Mouse (Mus musculus) forebrain, embryonic 16.5 days (tissue): ENCODE results near the gene Ebf4. TPM values are rescaled to one million over a fixed set of nuclear protein-coding genes. Genes with fewer than 3 reads are reported as not detected.

Experiments used
- ATAC-seq: fragments of 200-750 bp; cut with Nextera tagmentation; 2 replicates; pipeline ENCODE4 v1.8.0; 2017; ENCODE audit warnings: mild to moderate bottlenecking, moderate library complexity
- H3K27ac ChIP-seq: fragments of 300-500 bp; sonication (generic); 2 replicates; pipeline ENCODE4 v1.5.1; 2014; ENCODE audit warnings: low read length, control low read depth
- H3K27me3 ChIP-seq: fragments of 300-500 bp; sonication (generic); replicated peaks from 2 replicates; pipeline ENCODE4 v1.6.1; 2014; ENCODE audit warnings: low read length; ENCODE audit not compliant: control insufficient read depth, insufficient read depth
- H3K36me3 ChIP-seq: fragments of 300-500 bp; sonication (generic); 2 replicates; pipeline ENCODE4 v1.6.1; 2014; ENCODE audit not compliant: control insufficient read depth, insufficient read depth
- H3K4me1 ChIP-seq: fragments of 300-500 bp; sonication (generic); replicated peaks from 2 replicates; pipeline ENCODE4 v1.6.1; 2014; ENCODE audit warnings: low read length; ENCODE audit not compliant: control insufficient read depth, insufficient read depth
- H3K4me2 ChIP-seq: fragments of 300-500 bp; sonication (generic); 2 replicates; pipeline ENCODE4 v1.6.1; 2014; ENCODE audit warnings: mild to moderate bottlenecking, low read length, control low read depth
- H3K4me3 ChIP-seq: fragments of 300-500 bp; sonication (generic); replicated peaks from 2 replicates; pipeline ENCODE4 v1.5.1; 2014; ENCODE audit warnings: mild to moderate bottlenecking, low read length, control low read depth
- H3K9ac ChIP-seq: fragments of 300-500 bp; sonication (generic); replicated peaks from 2 replicates; pipeline ENCODE4 v1.6.1; 2014; ENCODE audit warnings: low read depth, low read length, control low read depth
- H3K9me3 ChIP-seq: fragments of 300-500 bp; sonication (generic); 2 replicates; pipeline ENCODE4 v1.6.1; 2016; ENCODE audit warnings: low read length; ENCODE audit not compliant: control insufficient read depth
- WGBS: fragments of 180-500 bp; shearing (Covaris S2); extraction: QIAGEN DNeasy Blood & Tissue Kit; methylation state at CpG from one replicate; pipeline ENCODE4 v1.1.7; 2014; 5-methylcytosine and 5-hydroxymethylcytosine counted together
- polyA plus RNA-seq: library from polyadenylated mRNA; unstranded; fragments of >200 nt; fragmentation: Nextera tagmentation; extraction: Ambion mirVana; gene quantifications from 2 replicates; pipeline ENCODE4 v1.2.1, GENCODE M21; 2015

Gene Ebf4
- polyA plus RNA-seq: 2.7 and 3.7 TPM in 2 replicates

GRCm38 (mm10) chr2:130294936-130295277 lies at the start of gene Ebf4:
Gene Ebf4, plus strand, starts transcription at chr2:130295169.
- peak; percentile 70 for ATAC-seq
- Histone ChIP-seq H3K9ac (peak within 1 kb of the TSS; percentile 87), H3K36me3 (no peaks in the 10 kb centered on the region), H3K27ac (peak within 1 kb of the TSS; percentile 65), H3K4me3 (peak within 1 kb of the TSS; percentile 70), H3K4me1 (peaks cover 20% of the 10 kb centered on the region), H3K27me3 (no peaks in the 10 kb centered on the region), H3K4me2 (peak within 1 kb of the TSS; percentile 69), H3K9me3 (no peaks in the 10 kb centered on the region)
- WGBS: 0% methylated on average over 22 of the region's 39 CpGs

GRCm38 (mm10) chr2:130246912-130247311 lies 48.1 kb upstream of the Ebf4 start:
- ATAC-seq: no peak

DNA sequence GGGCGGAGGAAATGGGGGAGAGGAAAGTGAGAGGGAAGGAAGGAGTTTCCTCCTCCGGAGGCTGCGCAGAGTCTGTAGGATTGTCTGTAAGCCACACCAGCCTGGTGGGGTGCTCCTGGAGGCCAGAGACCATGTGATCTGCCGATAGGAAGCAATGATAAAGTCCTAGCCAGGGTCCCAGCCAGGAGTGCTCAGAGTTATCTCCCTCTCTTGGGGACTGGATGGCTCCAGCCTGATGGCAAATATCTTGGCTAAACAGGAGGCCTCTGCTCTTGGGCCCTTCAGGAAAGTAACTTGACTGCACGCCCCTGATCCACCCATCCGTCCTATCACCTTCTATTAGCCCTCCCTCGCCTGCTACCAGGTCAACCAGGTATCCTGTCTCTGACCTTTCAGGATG lies 46.7 kb upstream of the Ebf4 start:
- Histone ChIP-seq H3K4me3 (no peak overlapping the region), H3K36me3 (no peaks in the 10 kb centered on the region), H3K9ac (no peak overlapping the region), H3K27me3 (no peaks in the 10 kb centered on the region), H3K4me2 (no peak overlapping the region), H3K27ac (no peak overlapping the region), H3K9me3 (no peaks in the 10 kb centered on the region), H3K4me1 (no peaks in the 10 kb centered on the region)
- no peak for ATAC-seq
- 70% methylated on average over 7 of the region's 7 CpGs for WGBS

More at GRCm38 (mm10) chr2:130246912-130247311, 48.1 kb upstream of the Ebf4 start:
- no peaks in the 10 kb centered on the region for H3K9me3 ChIP-seq
- no peaks in the 10 kb centered on the region for H3K4me1 ChIP-seq
- 51% methylated on average over 7 of the region's 9 CpGs for WGBS
- no peak overlapping the region for H3K9ac ChIP-seq
- no peaks in the 10 kb centered on the region for H3K36me3 ChIP-seq
- no peak overlapping the region for H3K4me3 ChIP-seq
- H3K4me2 ChIP-seq: no peak overlapping the region
- no peak overlapping the region for H3K27ac ChIP-seq
- no peaks in the 10 kb centered on the region for H3K27me3 ChIP-seq

GRCm38 (mm10) chr2:130256762-130257161 lies 38.2 kb upstream of the Ebf4 start:
- Histone ChIP-seq H3K27me3 (no peaks in the 10 kb centered on the region), H3K9ac (no peak overlapping the region), H3K4me1 (no peaks in the 10 kb centered on the region), H3K4me3 (no peak overlapping the region), H3K9me3 (no peaks in the 10 kb centered on the region), H3K27ac (no peak overlapping the region), H3K36me3 (no peaks in the 10 kb centered on the region), H3K4me2 (no peak overlapping the region)
- 89% methylated on average over 4 of the region's 4 CpGs for WGBS
- ATAC-seq: no peak

- no peaks in the 10 kb centered on the region for H3K36me3 ChIP-seq
- H3K4me3 ChIP-seq: no peak overlapping the region
- WGBS: 93% methylated on average over 4 of the region's 4 CpGs
- no peaks in the 10 kb centered on the region for H3K27me3 ChIP-seq
- H3K27ac ChIP-seq: no peak overlapping the region
- no peak for ATAC-seq
- H3K9ac ChIP-seq: no peak overlapping the region
- no peaks in the 10 kb centered on the region for H3K9me3 ChIP-seq
- no peaks in the 10 kb centered on the region for H3K4me1 ChIP-seq
- H3K4me2 ChIP-seq: no peak overlapping the region
These were observed 34.1 kb upstream of the Ebf4 start for GRCm38 (mm10) chr2:130260822-130261221.

DNA sequence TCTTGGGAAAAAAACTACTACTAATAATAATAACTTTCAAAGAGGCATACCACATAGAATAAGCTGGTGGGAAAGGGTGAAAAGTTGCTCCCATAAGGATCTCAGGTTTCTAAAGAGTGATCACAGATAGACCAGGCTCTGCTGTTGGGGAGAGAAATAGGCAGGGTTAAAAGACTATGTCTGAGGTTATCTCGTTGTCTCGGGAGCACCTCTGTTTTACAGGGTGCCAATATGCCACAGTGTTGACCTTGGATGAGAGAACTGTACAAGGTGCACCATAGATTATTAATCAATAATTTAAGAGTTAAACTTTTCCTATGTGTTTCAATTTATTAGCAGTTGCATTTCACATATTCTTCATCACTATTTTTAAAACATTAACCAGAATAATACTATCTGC lies 33.1 kb upstream of the Ebf4 start:
- H3K4me3 ChIP-seq: no peak overlapping the region
- H3K36me3 ChIP-seq: no peaks in the 10 kb centered on the region
- H3K27ac ChIP-seq: no peak overlapping the region
- H3K4me2 ChIP-seq: no peak overlapping the region
- no peaks in the 10 kb centered on the region for H3K4me1 ChIP-seq
- no peak overlapping the region for H3K9ac ChIP-seq
- no peaks in the 10 kb centered on the region for H3K9me3 ChIP-seq
- H3K27me3 ChIP-seq: no peaks in the 10 kb centered on the region
- ATAC-seq: no peak
- 84% methylated on average over 2 of the region's 2 CpGs for WGBS

DNA sequence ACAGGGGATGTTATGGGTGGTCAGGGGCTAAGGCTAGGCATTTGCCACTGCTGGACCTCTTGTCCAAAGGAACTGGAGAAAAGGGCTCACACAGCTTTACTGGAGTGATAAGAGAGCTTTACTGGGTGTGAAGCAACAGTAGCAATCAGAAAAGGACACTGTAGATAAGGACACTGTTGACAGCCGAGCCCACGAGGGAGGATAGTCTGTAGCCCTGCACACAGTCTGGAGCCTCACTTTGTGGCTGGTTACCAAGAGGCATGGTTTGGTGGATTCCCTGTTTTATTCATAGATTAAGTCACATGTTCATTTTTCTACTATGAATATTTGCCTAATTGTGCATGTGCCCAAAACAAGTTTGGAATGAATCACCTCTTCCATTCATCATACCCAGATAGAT lies 32.6 kb upstream of the Ebf4 start:
- H3K9me3 ChIP-seq: no peaks in the 10 kb centered on the region
- no peak overlapping the region for H3K9ac ChIP-seq
- no peaks in the 10 kb centered on the region for H3K27me3 ChIP-seq
- H3K4me3 ChIP-seq: no peak overlapping the region
- no peak overlapping the region for H3K4me2 ChIP-seq
- 86% methylated on average over 2 of the region's 2 CpGs for WGBS
- H3K36me3 ChIP-seq: no peaks in the 10 kb centered on the region
- H3K4me1 ChIP-seq: no peaks in the 10 kb centered on the region
- H3K27ac ChIP-seq: no peak overlapping the region
- ATAC-seq: no peak

- Histone ChIP-seq H3K27ac (no peak overlapping the region), H3K4me2 (no peak overlapping the region), H3K9me3 (no peaks in the 10 kb centered on the region), H3K4me1 (no peaks in the 10 kb centered on the region), H3K27me3 (no peaks in the 10 kb centered on the region), H3K36me3 (no peaks in the 10 kb centered on the region), H3K9ac (no peak overlapping the region), H3K4me3 (no peak overlapping the region)
- no peak for ATAC-seq
- WGBS: 95% methylated on average over 1 of the region's 1 CpGs
These were observed 29.4 kb upstream of the Ebf4 start for GRCm38 (mm10) chr2:130265520-130265919.

GRCm38 (mm10) chr2:130268074-130268473 lies 26.9 kb upstream of the Ebf4 start:
- 69% methylated on average over 7 of the region's 7 CpGs for WGBS
- no peak for ATAC-seq
- H3K4me3 ChIP-seq: no peak overlapping the region

DNA sequence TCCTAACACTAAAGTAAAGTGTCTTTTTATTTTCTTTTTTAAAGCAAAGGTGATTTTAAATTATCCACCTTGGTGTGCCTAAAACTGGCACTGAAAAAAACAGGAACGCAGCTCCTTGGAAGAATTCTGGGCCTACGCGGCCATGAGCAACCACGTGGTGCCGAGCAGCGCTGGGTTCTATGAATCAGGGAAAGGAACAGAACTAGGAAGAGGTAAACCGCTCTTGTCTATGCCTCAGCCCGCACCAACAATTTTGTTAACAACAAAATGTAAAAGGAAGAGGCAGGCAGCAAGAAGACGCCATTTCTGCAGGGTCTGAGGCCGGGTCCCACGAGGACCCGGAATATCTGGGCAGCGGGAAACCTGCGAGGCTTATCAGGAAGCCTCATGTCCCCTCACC lies 21.2 kb upstream of the Ebf4 start:
- Histone ChIP-seq H3K9ac (peak overlapping the region; percentile 90), H3K9me3 (no peaks in the 10 kb centered on the region), H3K4me3 (peak overlapping the region; percentile 99), H3K27ac (peak overlapping the region; percentile 90), H3K4me2 (peak overlapping the region; percentile 84), H3K4me1 (peaks cover 23% of the 10 kb centered on the region), H3K27me3 (no peaks in the 10 kb centered on the region), H3K36me3 (peaks cover 25% of the 10 kb centered on the region)
- under 1% methylated on average over 14 of the region's 14 CpGs for WGBS
- peak; percentile 26 for ATAC-seq

More at GRCm38 (mm10) chr2:130268074-130268473, 26.9 kb upstream of the Ebf4 start:
- H3K27me3 ChIP-seq: no peaks in the 10 kb centered on the region
- no peaks in the 10 kb centered on the region for H3K36me3 ChIP-seq
- no peak overlapping the region for H3K4me2 ChIP-seq
- H3K4me1 ChIP-seq: peaks cover under 1% of the 10 kb centered on the region; the same call in 1 of the 2 replicates
- H3K9me3 ChIP-seq: no peaks in the 10 kb centered on the region
- H3K27ac ChIP-seq: no peak overlapping the region
- no peak overlapping the region for H3K9ac ChIP-seq
